Mouse (Mus musculus) liver, embryonic 16.5 days (tissue): Measurements from ENCODE around the gene Gyg. TPM values are rescaled to one million over a fixed set of nuclear protein-coding genes. Genes with fewer than 3 reads are reported as not detected.

ENCODE experiments used
- ATAC-seq: fragments of 200-750 bp; cut with Nextera tagmentation; 2 replicates; pipeline ENCODE4 v1.8.0; 2017; ENCODE audit warnings: low read depth, mild to moderate bottlenecking, moderate number of reproducible peaks, moderate library complexity
- H3K27ac ChIP-seq: fragments of 300-500 bp; sonication (generic); 2 replicates; pipeline ENCODE4 v1.5.1; 2014; ENCODE audit warnings: mild to moderate bottlenecking, low read length
- H3K27me3 ChIP-seq: fragments of 300-500 bp; sonication (generic); 2 replicates; pipeline ENCODE4 v1.6.1; 2014; ENCODE audit warnings: low read depth, low read length, mixed read lengths; ENCODE audit not compliant: control insufficient read depth, insufficient read depth
- H3K36me3 ChIP-seq: fragments of 300-500 bp; sonication (generic); 2 replicates; pipeline ENCODE4 v1.6.1; 2014; ENCODE audit warnings: mild to moderate bottlenecking; ENCODE audit not compliant: control insufficient read depth, insufficient read depth
- H3K4me1 ChIP-seq: fragments of 300-500 bp; sonication (generic); 2 replicates; pipeline ENCODE4 v1.6.1; 2014; ENCODE audit warnings: low read depth, low read length, mixed read lengths; ENCODE audit not compliant: control insufficient read depth
- H3K4me2 ChIP-seq: fragments of 300-500 bp; sonication (generic); 2 replicates; pipeline ENCODE4 v1.6.1; 2014; ENCODE audit warnings: low read depth, low read length, mixed read lengths
- H3K4me3 ChIP-seq: fragments of 300-500 bp; sonication (generic); 2 replicates; pipeline ENCODE4 v1.5.1; 2014; ENCODE audit warnings: low read depth, mild to moderate bottlenecking, low read length
- H3K9ac ChIP-seq: fragments of 300-500 bp; sonication (generic); 2 replicates; pipeline ENCODE4 v1.6.1; 2014; ENCODE audit warnings: low read depth, low read length
- H3K9me3 ChIP-seq: fragments of 300-500 bp; sonication (generic); replicated peaks from 2 replicates; pipeline ENCODE4 v1.6.1; 2016; ENCODE audit warnings: low read length; ENCODE audit not compliant: control insufficient read depth
- WGBS: fragments of 180-500 bp; shearing (Covaris S2); extraction: QIAGEN DNeasy Blood & Tissue Kit; methylation state at CpG from one replicate; pipeline ENCODE4 v1.1.7; 2014; ENCODE audit not compliant: insufficient replicate concordance; 5-methylcytosine and 5-hydroxymethylcytosine counted together
- polyA plus RNA-seq: library from polyadenylated mRNA; unstranded; fragments of >200 nt; fragmentation: Nextera tagmentation; extraction: Ambion mirVana; gene quantifications from 2 replicates; pipeline ENCODE4 v1.2.1, GENCODE M21; 2015

Gyg gene
- polyA plus RNA-seq = 16.9 and 18.2 TPM in 2 replicates

DNA sequence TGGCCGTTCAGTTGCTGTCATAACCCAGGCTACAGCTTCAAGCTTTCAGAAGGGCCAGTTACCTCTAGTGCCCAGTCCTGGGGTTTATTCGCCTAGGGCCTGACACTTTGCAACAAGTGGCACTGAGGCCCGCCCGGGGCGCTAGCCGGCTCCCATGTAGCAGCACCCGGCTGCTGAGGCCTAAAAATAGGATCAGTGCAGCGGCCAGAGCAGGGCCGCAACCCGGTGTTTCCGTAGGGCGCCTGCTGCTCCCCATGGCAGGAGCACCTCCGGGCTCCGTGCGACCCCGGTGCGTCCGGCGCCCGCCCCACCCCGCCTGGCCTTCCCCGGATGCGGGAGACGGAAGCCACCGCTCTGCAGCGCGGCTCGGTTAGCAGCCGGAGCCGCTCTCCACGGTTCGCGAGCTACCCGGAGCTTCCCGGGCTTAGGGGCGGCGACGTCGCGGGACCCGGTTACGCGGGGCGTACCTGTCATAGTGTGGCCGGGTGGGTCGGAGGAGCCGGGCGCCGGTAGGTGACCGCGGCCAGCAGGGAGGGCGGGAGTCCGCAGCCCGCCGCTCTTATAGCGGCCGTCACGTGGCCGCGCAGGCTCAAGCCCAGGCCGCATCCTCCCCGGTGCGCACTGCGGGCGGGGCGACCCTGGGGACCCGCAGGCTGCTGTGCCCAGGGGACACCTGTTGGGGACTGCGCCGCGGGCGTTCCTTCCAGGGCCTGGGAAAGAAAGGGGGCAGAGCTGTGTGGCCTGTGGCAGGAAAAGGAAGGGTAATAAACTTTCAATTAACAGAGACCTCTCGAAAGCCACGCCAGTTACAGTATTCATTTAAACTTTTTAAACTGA, at the start of gene Gyg:
Gyg (minus strand) TSS at position 787 of the 837 bp plus-strand sequence.
- Histone ChIP-seq H3K4me2 (peak within 1 kb of the TSS; percentile 78), H3K9me3 (no peaks in the 10 kb centered on the region; the same call in 1 of the 2 replicates), H3K27me3 (no peaks in the 10 kb centered on the region), H3K36me3 (no peaks in the 10 kb centered on the region), H3K27ac (peak within 1 kb of the TSS; percentile 53), H3K4me3 (peak within 1 kb of the TSS; percentile 74), H3K9ac (peak within 1 kb of the TSS; percentile 75), H3K4me1 (peaks cover 8% of the 10 kb centered on the region)
- peak; percentile 91 for ATAC-seq
- under 1% methylated on average over 73 of the region's 73 CpGs for WGBS

- Histone ChIP-seq H3K27ac (no peak overlapping the region), H3K4me2 (no peak overlapping the region), H3K9ac (no peak overlapping the region), H3K4me1 (no peaks in the 10 kb centered on the region), H3K36me3 (no peaks in the 10 kb centered on the region), H3K4me3 (no peak overlapping the region), H3K9me3 (no peaks in the 10 kb centered on the region), H3K27me3 (no peaks in the 10 kb centered on the region)
- WGBS = 19% methylated on average over 6 of the region's 6 CpGs
- ATAC-seq = no peak
Observed at GRCm38 (mm10) chr3:20198869-20199268, 43.8 kb upstream of the Gyg start.

- H3K36me3 ChIP-seq = no peaks in the 10 kb centered on the region
- H3K27ac ChIP-seq = no peak overlapping the region
- H3K27me3 ChIP-seq = no peaks in the 10 kb centered on the region
- WGBS = 23% methylated on average over 10 of the region's 10 CpGs
- no peaks in the 10 kb centered on the region for H3K4me1 ChIP-seq
- no peaks in the 10 kb centered on the region for H3K9me3 ChIP-seq
- ATAC-seq = no peak
- no peak overlapping the region for H3K4me2 ChIP-seq
- no peak overlapping the region for H3K4me3 ChIP-seq
- no peak overlapping the region for H3K9ac ChIP-seq
Observed at GRCm38 (mm10) chr3:20197878-20198277, 42.8 kb upstream of the Gyg start.

GRCm38 (mm10) chr3:20188976-20189675, 34.0 kb upstream of the Gyg start:
- no peak for ATAC-seq
- H3K9me3 ChIP-seq = no peaks in the 10 kb centered on the region
- no peaks in the 10 kb centered on the region for H3K27me3 ChIP-seq
- no peak overlapping the region for H3K27ac ChIP-seq
- H3K4me2 ChIP-seq = no peak overlapping the region
- WGBS = 34% methylated on average over 5 of the region's 5 CpGs
- H3K36me3 ChIP-seq = no peaks in the 10 kb centered on the region
- no peak overlapping the region for H3K4me3 ChIP-seq
- H3K9ac ChIP-seq = no peak overlapping the region
- no peaks in the 10 kb centered on the region for H3K4me1 ChIP-seq

- H3K4me3 ChIP-seq = no peak overlapping the region
- H3K9ac ChIP-seq = no peak overlapping the region
- H3K36me3 ChIP-seq = no peaks in the 10 kb centered on the region
- H3K4me1 ChIP-seq = no peaks in the 10 kb centered on the region
- H3K9me3 ChIP-seq = no peaks in the 10 kb centered on the region
- H3K4me2 ChIP-seq = no peak overlapping the region
- no peak for ATAC-seq
- WGBS = 61% methylated on average over 6 of the region's 6 CpGs
- H3K27me3 ChIP-seq = no peaks in the 10 kb centered on the region
- no peak overlapping the region for H3K27ac ChIP-seq
Observed at GRCm38 (mm10) chr3:20172394-20172793, 17.3 kb upstream of the Gyg start.

DNA sequence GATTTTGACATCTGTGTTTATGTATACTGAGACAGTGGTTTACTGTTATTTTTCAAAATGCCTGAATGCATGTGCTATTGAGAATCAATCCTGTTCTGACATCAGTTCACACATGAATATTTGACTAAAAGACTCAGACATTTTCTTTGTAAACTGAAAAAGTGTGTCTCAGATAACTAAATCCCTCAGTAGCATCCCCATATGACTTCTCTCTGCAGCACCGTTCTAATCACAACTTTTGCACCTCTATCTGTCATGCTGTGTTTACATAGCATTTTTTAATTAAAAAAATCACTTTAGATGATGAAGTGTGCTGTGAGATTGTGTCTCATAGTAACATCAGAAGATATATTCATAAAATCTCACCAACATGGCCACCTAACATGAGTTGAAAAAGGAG, 12.4 kb upstream of the Gyg start:
- H3K27me3 ChIP-seq = no peaks in the 10 kb centered on the region
- WGBS = 46% methylated on average over 1 of the region's 1 CpGs
- ATAC-seq = no peak
- no peaks in the 10 kb centered on the region for H3K9me3 ChIP-seq
- no peaks in the 10 kb centered on the region for H3K4me1 ChIP-seq
- H3K4me3 ChIP-seq = no peak overlapping the region
- H3K4me2 ChIP-seq = no peak overlapping the region
- H3K36me3 ChIP-seq = no peaks in the 10 kb centered on the region
- H3K27ac ChIP-seq = no peak overlapping the region
- no peak overlapping the region for H3K9ac ChIP-seq

GRCm38 (mm10) chr3:20155476-20155875, 359 bp upstream of the Gyg start:
- Histone ChIP-seq H3K9me3 (no peaks in the 10 kb centered on the region; the same call in 1 of the 2 replicates), H3K27ac (no peak overlapping the region), H3K27me3 (no peaks in the 10 kb centered on the region), H3K4me3 (no peak overlapping the region), H3K4me2 (peak overlapping the region; percentile 78), H3K36me3 (no peaks in the 10 kb centered on the region), H3K9ac (no peak overlapping the region), H3K4me1 (peaks cover 8% of the 10 kb centered on the region)
- no peak for ATAC-seq
- WGBS = 39% methylated on average over 6 of the region's 6 CpGs

DNA sequence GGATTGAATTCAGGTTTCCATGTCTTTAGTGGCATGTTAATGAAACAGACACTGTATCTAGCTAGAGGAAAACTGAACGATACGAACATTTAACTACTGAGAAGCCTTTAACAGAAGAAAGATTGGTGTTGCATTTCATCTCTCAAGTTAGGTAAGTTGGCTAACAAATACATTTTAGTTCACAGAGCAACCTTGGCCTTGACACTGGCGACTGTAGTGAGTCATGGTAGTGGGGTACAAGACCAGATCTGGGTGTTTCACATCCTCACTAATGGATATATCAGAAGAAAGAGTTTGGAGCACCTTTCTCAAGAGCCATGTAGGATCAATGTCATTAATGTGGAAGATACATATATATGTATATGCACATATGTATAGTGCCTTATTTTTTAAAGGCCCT, 3.5 kb downstream of the Gyg start:
- Histone ChIP-seq H3K4me1 (peaks cover 8% of the 10 kb centered on the region), H3K9me3 (no peaks in the 10 kb centered on the region), H3K36me3 (0 out of 2 replicates have a peak, but pooled peaks cover 2% of the 10 kb centered on the region), H3K9ac (no peak overlapping the region), H3K4me2 (no peak overlapping the region), H3K27me3 (no peaks in the 10 kb centered on the region), H3K4me3 (no peak overlapping the region), H3K27ac (no peak overlapping the region)
- ATAC-seq = no peak
- WGBS = 75% methylated on average over 3 of the region's 3 CpGs

DNA sequence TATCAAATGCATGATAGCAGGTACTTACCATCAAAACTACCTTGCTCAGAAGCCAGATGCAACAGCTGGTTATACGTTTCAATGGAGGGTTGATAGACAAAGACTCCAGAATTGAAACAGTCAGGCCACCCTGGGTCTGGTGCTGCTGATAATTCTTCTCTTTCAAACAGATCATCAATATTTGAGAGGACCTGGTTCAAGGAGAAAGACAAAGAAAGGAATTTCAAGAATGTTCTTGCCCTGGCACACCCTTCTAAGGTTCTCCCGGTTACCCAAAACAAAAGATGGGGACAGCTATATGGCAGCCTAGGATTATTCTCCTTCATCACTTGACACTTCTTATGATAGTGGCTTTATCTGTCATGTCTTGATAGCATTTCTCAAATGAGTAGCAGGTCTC, 4.6 kb downstream of the Gyg start:
- Histone ChIP-seq H3K4me2 (no peak overlapping the region), H3K9me3 (no peaks in the 10 kb centered on the region), H3K9ac (no peak overlapping the region), H3K27ac (no peak overlapping the region), H3K4me1 (peaks cover 8% of the 10 kb centered on the region), H3K27me3 (no peaks in the 10 kb centered on the region), H3K4me3 (no peak overlapping the region), H3K36me3 (0 out of 2 replicates have a peak, but pooled peaks cover 2% of the 10 kb centered on the region)
- 69% methylated on average over 2 of the region's 2 CpGs for WGBS
- ATAC-seq = no peak
